Mouse (Mus musculus) bone marrow, adult 2 months (tissue): ENCODE measurements around the gene Myrip.

ENCODE experiments used
- CTCF ChIP-seq: fragments of 200-500 bp; IDR thresholded peaks from 2 replicates; pipeline ENCODE4 v1.5.1; 2011; ENCODE audit warnings: low read length, control low read depth; ENCODE audit not compliant: control insufficient read depth, insufficient read depth
- POLR2A ChIP-seq: fragments of 200-500 bp; IDR thresholded peaks from 2 replicates; pipeline ENCODE4 v1.6.1; 2011; ENCODE audit warnings: low read depth, mild to moderate bottlenecking, control low read depth, low read length, borderline replicate concordance; ENCODE audit not compliant: control insufficient read depth

- TF ChIP-seq CTCF = no peak
- no peak for TF ChIP-seq POLR2A
Measured at GRCm38 (mm10) chr9:120360397-120361177, 59.3 kb downstream of the Myrip start.
